Mouse (Mus musculus) retina, adult 2 months (tissue): ENCODE data around the gene Ankrd63.

Experiments used
- DNase-seq: peaks from one replicate; pipeline ENCODE4 v3.0.0-alpha.2; 2012; ENCODE audit warnings: low read depth, low spot score

The Ankrd63 gene

GRCm38 (mm10) chr2:118693370-118693966, 10.3 kb downstream of the Ankrd63 start:
- DNase-seq: no peak

GRCm38 (mm10) chr2:118689875-118690274, 13.9 kb downstream of the Ankrd63 start:
- DNase-seq: no peak

- no peak for DNase-seq
Observed at GRCm38 (mm10) chr2:118687791-118688190, 16.0 kb downstream of the Ankrd63 start.

- no peak for DNase-seq
Observed at GRCm38 (mm10) chr2:118686693-118687092, 17.1 kb downstream of the Ankrd63 start.

- no peak for DNase-seq
Observed at GRCm38 (mm10) chr2:118685088-118685487, 18.7 kb downstream of the Ankrd63 start.

GRCm38 (mm10) chr2:118682544-118683260, 21.1 kb downstream of the Ankrd63 start:
- DNase-seq: no peak

GRCm38 (mm10) chr2:118680926-118681325, 22.8 kb downstream of the Ankrd63 start:
- DNase-seq: no peak

GRCm38 (mm10) chr2:118679577-118679976, 24.2 kb downstream of the Ankrd63 start:
- DNase-seq: no peak

- no peak for DNase-seq
Observed at GRCm38 (mm10) chr2:118677817-118678216, 25.9 kb downstream of the Ankrd63 start.

GRCm38 (mm10) chr2:118676839-118677741, 26.7 kb downstream of the Ankrd63 start:
- no peak for DNase-seq

- DNase-seq: no peak
Observed at GRCm38 (mm10) chr2:118674500-118674899, 29.3 kb downstream of the Ankrd63 start.

GRCm38 (mm10) chr2:118673686-118674465, 29.9 kb downstream of the Ankrd63 start:
- DNase-seq: no peak

GRCm38 (mm10) chr2:118671728-118672127, 32.0 kb downstream of the Ankrd63 start:
- DNase-seq: no peak

- DNase-seq: no peak
Observed at GRCm38 (mm10) chr2:118669785-118670184, 34.0 kb downstream of the Ankrd63 start.

- no peak for DNase-seq
Observed at GRCm38 (mm10) chr2:118669245-118669644, 34.5 kb downstream of the Ankrd63 start.

- no peak for DNase-seq
Observed at GRCm38 (mm10) chr2:118667181-118667580, 36.6 kb downstream of the Ankrd63 start.

GRCm38 (mm10) chr2:118665616-118666015, 38.1 kb downstream of the Ankrd63 start:
- DNase-seq: no peak

GRCm38 (mm10) chr2:118664975-118665516, 38.7 kb downstream of the Ankrd63 start:
- no peak for DNase-seq

GRCm38 (mm10) chr2:118663804-118664766, 39.7 kb downstream of the Ankrd63 start:
- no peak for DNase-seq
